Mouse (Mus musculus) heart, embryonic 16.5 days (tissue): ENCODE data around the gene Eya3. TPM values are rescaled to one million over a fixed set of nuclear protein-coding genes. Genes with fewer than 3 reads are reported as not detected.
"Not testable (repeated sequence)": the region's sequence is repeated elsewhere in the genome, so short reads cannot be mapped to it uniquely, and the experiment has no call there.

Source experiments
- ATAC-seq: fragments of 200-750 bp; cut with Nextera tagmentation; replicated peaks from 2 replicates; pipeline ENCODE4 v1.8.0; 2017; ENCODE audit warnings: moderate number of reproducible peaks; ENCODE audit not compliant: insufficient read depth, low FRiP score; ENCODE audit errors: extremely low read depth
- H3K27ac ChIP-seq: fragments of 300-500 bp; sonication (generic); 2 replicates; pipeline ENCODE4 v1.5.1; 2014; ENCODE audit warnings: mild to moderate bottlenecking, low read length, control low read depth, moderate library complexity
- H3K27me3 ChIP-seq: fragments of 300-500 bp; sonication (generic); 2 replicates; pipeline ENCODE4 v1.6.1; 2014; ENCODE audit warnings: low read length, mixed read lengths; ENCODE audit not compliant: control insufficient read depth, insufficient read depth
- H3K36me3 ChIP-seq: fragments of 300-500 bp; sonication (generic); 2 replicates; pipeline ENCODE4 v1.6.1; 2014; ENCODE audit not compliant: control insufficient read depth, insufficient read depth
- H3K4me1 ChIP-seq: fragments of 300-500 bp; sonication (generic); 2 replicates; pipeline ENCODE4 v1.6.1; 2014; ENCODE audit warnings: low read length, mixed read lengths; ENCODE audit not compliant: control insufficient read depth, insufficient read depth
- H3K4me2 ChIP-seq: fragments of 300-500 bp; sonication (generic); 2 replicates; pipeline ENCODE4 v1.6.1; 2014; ENCODE audit warnings: low read depth, mild to moderate bottlenecking, control low read depth, low read length
- H3K4me3 ChIP-seq: fragments of 300-500 bp; sonication (generic); 2 replicates; pipeline ENCODE4 v1.5.1; 2014; ENCODE audit warnings: mild to moderate bottlenecking, control low read depth, low read length
- H3K9ac ChIP-seq: fragments of 300-500 bp; sonication (generic); 2 replicates; pipeline ENCODE4 v1.6.1; 2014; ENCODE audit warnings: low read length, control low read depth
- H3K9me3 ChIP-seq: fragments of 300-500 bp; sonication (generic); replicated peaks from 2 replicates; pipeline ENCODE4 v1.6.1; 2016; ENCODE audit warnings: low read length; ENCODE audit not compliant: control insufficient read depth
- WGBS: fragments of 180-500 bp; shearing (Covaris S2); extraction: QIAGEN DNeasy Blood & Tissue Kit; methylation state at CpG from one replicate; pipeline ENCODE4 v1.1.7; 2014; 5-methylcytosine and 5-hydroxymethylcytosine counted together
- polyA plus RNA-seq: library from polyadenylated mRNA; unstranded; fragments of >200 nt; fragmentation: Nextera tagmentation; extraction: Ambion mirVana; gene quantifications from 2 replicates; pipeline ENCODE4 v1.2.1, GENCODE M21; 2015

Gene Eya3
- polyA plus RNA-seq, 1 experiment from 2014 or later = 21.1 TPM

DNA sequence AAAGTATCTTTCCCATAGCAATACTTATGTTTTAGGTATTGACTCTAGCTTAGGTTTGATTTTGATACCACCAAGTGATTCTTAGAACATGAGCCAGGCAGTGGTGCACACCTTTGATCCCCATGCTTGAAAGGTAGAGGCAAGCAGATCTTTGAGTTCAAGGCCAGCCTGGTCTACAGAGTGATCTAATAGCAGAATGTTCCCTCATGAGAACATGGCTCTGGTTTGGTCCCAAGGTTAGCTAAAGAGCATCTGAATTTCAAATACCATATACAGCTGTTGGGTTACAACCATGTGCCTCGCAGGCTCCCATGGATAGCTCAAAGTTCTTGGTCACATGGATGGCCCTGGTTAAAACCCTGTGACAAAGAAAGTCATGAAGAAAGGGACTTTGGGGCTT lies 79.5 kb downstream of the Eya3 start:
- H3K27ac ChIP-seq = no peak overlapping the region
- H3K36me3 ChIP-seq = peaks cover 31% of the 10 kb centered on the region
- ATAC-seq = no peak
- H3K4me3 ChIP-seq = no peak overlapping the region
- no peak overlapping the region for H3K9ac ChIP-seq
- WGBS = 88% methylated on average over 1 of the region's 1 CpGs
- H3K4me2 ChIP-seq = no peak overlapping the region
- H3K4me1 ChIP-seq = no peaks in the 10 kb centered on the region
- no peaks in the 10 kb centered on the region for H3K9me3 ChIP-seq
- H3K27me3 ChIP-seq = no peaks in the 10 kb centered on the region

DNA sequence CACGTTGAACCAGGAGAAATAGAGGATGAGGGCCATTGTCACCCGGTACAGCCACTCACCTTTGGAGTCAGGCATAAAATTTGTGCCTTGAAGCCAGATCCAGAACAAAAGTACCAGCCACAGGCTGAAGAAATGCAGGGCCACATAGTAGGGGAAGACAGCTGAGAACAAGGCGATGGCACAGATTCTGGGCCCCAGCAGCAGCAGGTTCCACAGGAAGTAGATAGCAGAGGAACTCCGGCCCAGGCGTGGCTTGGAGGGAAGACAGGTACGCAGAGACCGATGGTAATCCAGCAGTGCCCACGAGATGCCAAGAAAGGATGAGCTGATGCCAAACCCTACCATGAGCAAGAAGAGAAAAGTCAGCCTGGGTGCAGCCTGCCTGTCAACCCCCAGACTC lies 89.4 kb downstream of the Eya3 start:
- H3K4me2 ChIP-seq = no peak overlapping the region
- peaks cover 14% of the 10 kb centered on the region for H3K4me1 ChIP-seq
- no peaks in the 10 kb centered on the region for H3K27me3 ChIP-seq
- H3K36me3 ChIP-seq = peaks cover 2% of the 10 kb centered on the region; the same call in 1 of the 2 replicates
- no peak for ATAC-seq
- no peak overlapping the region for H3K9ac ChIP-seq
- no peaks in the 10 kb centered on the region for H3K9me3 ChIP-seq
- H3K27ac ChIP-seq = no peak overlapping the region
- H3K4me3 ChIP-seq = no peak overlapping the region
- WGBS = 81% methylated on average over 8 of the region's 8 CpGs

DNA sequence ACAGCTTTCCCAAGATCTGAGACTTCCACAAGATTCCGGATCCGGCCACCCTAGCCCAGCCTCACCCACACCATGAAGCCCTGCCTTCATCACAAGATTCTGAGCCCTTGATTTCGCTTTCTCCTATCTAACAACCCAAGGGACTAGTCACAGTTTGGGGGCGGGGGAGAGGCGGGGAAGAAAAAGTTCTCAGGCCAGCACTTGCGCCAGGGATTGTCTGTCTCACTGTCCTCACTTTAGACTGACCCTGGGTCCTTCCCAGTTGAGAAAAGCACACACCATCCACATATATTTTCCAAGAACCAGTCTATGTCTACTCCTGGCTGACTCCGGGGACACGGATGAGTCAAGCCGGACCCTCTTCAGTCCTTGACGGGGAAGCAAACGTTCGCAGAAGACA lies 92.8 kb downstream of the Eya3 start:
- Histone ChIP-seq H3K36me3 (no peaks in the 10 kb centered on the region), H3K9ac (peak overlapping the region; percentile 67), H3K4me1 (peaks cover 6% of the 10 kb centered on the region; the same call in 1 of the 2 replicates), H3K27ac (no peak overlapping the region), H3K4me3 (peak overlapping the region; percentile 54), H3K27me3 (no peaks in the 10 kb centered on the region), H3K4me2 (peak overlapping the region; percentile 70), H3K9me3 (no peaks in the 10 kb centered on the region)
- WGBS = 38% methylated on average over 12 of the region's 12 CpGs
- ATAC-seq = no peak

GRCm38 (mm10) chr4:132732148-132732684 lies 93.4 kb downstream of the Eya3 start, which contains the start of gene Xkr8:
Xkr8 (minus strand) TSS chr4:132732546.
- no peak within 1 kb of the TSS for H3K27ac ChIP-seq
- no peaks in the 10 kb centered on the region for H3K27me3 ChIP-seq
- H3K4me1 ChIP-seq = peaks cover 6% of the 10 kb centered on the region; the same call in 1 of the 2 replicates
- H3K4me3 ChIP-seq = peak within 1 kb of the TSS; percentile 54
- peak; percentile 99 for ATAC-seq
- no peaks in the 10 kb centered on the region for H3K36me3 ChIP-seq
- no peaks in the 10 kb centered on the region for H3K9me3 ChIP-seq
- H3K4me2 ChIP-seq = peak within 1 kb of the TSS; percentile 70
- WGBS = 1% methylated on average over 29 of the region's 34 CpGs
- peak within 1 kb of the TSS; percentile 67 for H3K9ac ChIP-seq

- H3K9ac ChIP-seq = no peak overlapping the region
- H3K4me3 ChIP-seq = no peak overlapping the region
- no peaks in the 10 kb centered on the region for H3K36me3 ChIP-seq
- H3K9me3 ChIP-seq = no peaks in the 10 kb centered on the region
- no peak for ATAC-seq
- 91% methylated on average over 25 of the region's 25 CpGs for WGBS
- H3K4me1 ChIP-seq = peaks cover 6% of the 10 kb centered on the region; the same call in 1 of the 2 replicates
- H3K27ac ChIP-seq = no peak overlapping the region
- no peaks in the 10 kb centered on the region for H3K27me3 ChIP-seq
- no peak overlapping the region for H3K4me2 ChIP-seq
These were observed 94.4 kb downstream of the Eya3 start for GRCm38 (mm10) chr4:132733071-132733770.

DNA sequence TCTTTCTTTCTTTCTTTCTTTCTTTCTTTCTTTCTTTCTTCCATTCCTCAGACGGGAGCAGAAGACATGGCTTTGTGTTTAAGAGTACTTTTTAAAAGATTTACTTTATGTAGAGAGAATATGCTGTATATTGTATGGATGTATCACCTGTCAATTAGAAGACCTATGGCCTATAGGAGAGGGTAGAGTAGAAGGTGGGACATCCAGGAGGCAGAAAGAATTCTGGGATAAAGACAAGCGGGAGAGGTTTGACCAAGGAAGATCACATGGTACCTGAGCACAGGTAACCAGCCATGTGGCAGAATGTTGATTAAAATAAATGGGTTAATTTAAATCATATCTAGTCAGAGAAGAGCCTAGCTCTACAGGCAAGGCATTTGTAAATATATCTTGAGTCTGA lies 96.0 kb downstream of the Eya3 start:
- no peak for ATAC-seq
- no peaks in the 10 kb centered on the region for H3K27me3 ChIP-seq

GRCm38 (mm10) chr4:132735389-132735788 lies 96.6 kb downstream of the Eya3 start:
- Histone ChIP-seq H3K4me2 (no peak overlapping the region), H3K27ac (no peak overlapping the region), H3K36me3 (no peaks in the 10 kb centered on the region), H3K4me3 (no peak overlapping the region), H3K27me3 (no peaks in the 10 kb centered on the region), H3K9ac (no peak overlapping the region), H3K4me1 (peaks cover 6% of the 10 kb centered on the region; the same call in 1 of the 2 replicates), H3K9me3 (no peaks in the 10 kb centered on the region)
- 72% methylated on average over 2 of the region's 2 CpGs for WGBS
- ATAC-seq = no peak

More for the DNA sequence above, 96.0 kb downstream of the Eya3 start:
- Histone ChIP-seq H3K27ac (no peak overlapping the region), H3K4me1 (peaks cover 6% of the 10 kb centered on the region; the same call in 1 of the 2 replicates), H3K36me3 (no peaks in the 10 kb centered on the region), H3K4me3 (no peak overlapping the region), H3K9me3 (no peaks in the 10 kb centered on the region), H3K4me2 (no peak overlapping the region), H3K9ac (no peak overlapping the region)
- 85% methylated on average over 2 of the region's 2 CpGs for WGBS

GRCm38 (mm10) chr4:132735894-132736293 lies 97.1 kb downstream of the Eya3 start:
- H3K9ac ChIP-seq = no peak overlapping the region
- peaks cover 6% of the 10 kb centered on the region; the same call in 1 of the 2 replicates for H3K4me1 ChIP-seq
- H3K9me3 ChIP-seq = no peaks in the 10 kb centered on the region
- no peaks in the 10 kb centered on the region for H3K36me3 ChIP-seq
- 44% methylated on average over 3 of the region's 3 CpGs for WGBS
- H3K27ac ChIP-seq = no peak overlapping the region
- ATAC-seq = no peak
- no peak overlapping the region for H3K4me3 ChIP-seq
- H3K27me3 ChIP-seq = no peaks in the 10 kb centered on the region
- no peak overlapping the region for H3K4me2 ChIP-seq

DNA sequence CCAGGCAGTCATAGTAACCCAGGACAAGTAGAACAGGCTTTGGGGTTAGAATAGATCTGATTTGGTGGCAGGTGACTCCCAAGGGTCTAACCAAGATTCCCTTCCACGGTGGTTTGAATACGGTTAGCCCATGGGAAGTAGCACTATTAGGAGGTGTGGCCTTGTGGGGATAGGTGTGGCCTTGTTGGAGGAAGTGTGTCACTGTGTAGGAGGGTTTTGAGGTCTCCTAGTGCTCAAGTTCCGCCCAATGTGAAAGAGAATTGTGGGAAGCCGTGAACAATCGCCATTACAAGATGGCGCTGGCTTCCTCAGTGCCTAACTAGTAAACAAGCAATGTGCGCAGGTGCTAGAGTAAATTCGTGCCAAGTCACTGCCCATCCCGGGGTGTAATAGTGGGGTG lies 98.4 kb downstream of the Eya3 start:
- not testable (repeated sequence) for H3K27ac ChIP-seq, H3K36me3 ChIP-seq, H3K4me1 ChIP-seq

More for the DNA sequence above, 98.4 kb downstream of the Eya3 start:
- H3K9ac ChIP-seq, H3K27me3 ChIP-seq, H3K4me2 ChIP-seq, ATAC-seq, H3K4me3 ChIP-seq, H3K9me3 ChIP-seq: not testable (repeated sequence)
- 85% methylated on average over 9 of the region's 9 CpGs for WGBS
